Mouse (Mus musculus) R1 (cell line): ENCODE measurements at regions not wholly inside any gene's neighbourhood (a gene's known extent, or its start where the extent isn't known, plus 50 kb on each side); places are given as distances from the start of the nearest gene placed in this dataset.

Source experiments
- DNase-seq: peaks from one replicate; pipeline ENCODE4 v3.0.0-alpha.2; 2018; ENCODE audit warnings: low read depth, low spot score

- DNase-seq = no peak
Measured at GRCm38 (mm10) chr13:43909933-43910332, 125.4 kb downstream of the Cd83 start.

- peak; percentile 45 for DNase-seq
Measured at GRCm38 (mm10) chr13:43913476-43913875, 128.9 kb downstream of the Cd83 start.

GRCm38 (mm10) chr13:43919781-43920420 is 135.3 kb downstream of the Cd83 start:
- DNase-seq = no peak

- no peak for DNase-seq
Measured at GRCm38 (mm10) chr13:43930081-43930981, 145.8 kb downstream of the Cd83 start.

- no peak for DNase-seq
Measured at GRCm38 (mm10) chr13:43932946-43933345, 148.4 kb downstream of the Cd83 start.

- no peak for DNase-seq
Measured at GRCm38 (mm10) chr13:43935284-43935683, 150.7 kb downstream of the Cd83 start.

GRCm38 (mm10) chr13:43936504-43936903 is 151.9 kb downstream of the Cd83 start:
- peak; percentile 91 for DNase-seq

GRCm38 (mm10) chr13:43938611-43939010 is 154.0 kb downstream of the Cd83 start:
- DNase-seq = peak; percentile 67

- DNase-seq = peak; percentile 45
Measured at GRCm38 (mm10) chr13:43939375-43939774, 154.8 kb downstream of the Cd83 start.

- DNase-seq = no peak
Measured at GRCm38 (mm10) chr13:43941731-43942130, 157.2 kb downstream of the Cd83 start.

- no peak for DNase-seq
Measured at GRCm38 (mm10) chr13:43948606-43949005, 164.0 kb downstream of the Cd83 start.

GRCm38 (mm10) chr13:43949740-43950643 is 165.4 kb downstream of the Cd83 start:
- no peak for DNase-seq

- no peak for DNase-seq
Measured at GRCm38 (mm10) chr13:43952491-43952890, 167.9 kb downstream of the Cd83 start.

- DNase-seq = no peak
Measured at GRCm38 (mm10) chr13:43952972-43953592, 168.5 kb downstream of the Cd83 start.

- no peak for DNase-seq
Measured at GRCm38 (mm10) chr13:43954714-43955393, 170.3 kb downstream of the Cd83 start.

GRCm38 (mm10) chr13:43957046-43957445 is 172.5 kb downstream of the Cd83 start:
- DNase-seq = no peak

GRCm38 (mm10) chr13:43959121-43959572 is 174.6 kb downstream of the Cd83 start:
- no peak for DNase-seq

- DNase-seq = no peak
Measured at GRCm38 (mm10) chr13:43961047-43961690, 176.6 kb downstream of the Cd83 start.

- no peak for DNase-seq
Measured at GRCm38 (mm10) chr13:43961987-43962386, 177.4 kb downstream of the Cd83 start.

GRCm38 (mm10) chr13:43963321-43963720 is 178.7 kb downstream of the Cd83 start:
- no peak for DNase-seq
